Mouse (Mus musculus) megakaryocyte, embryonic 14.5 days (primary cell): ENCODE measurements around the gene Mxra8.

Source experiments
- FLI1 ChIP-seq: IDR thresholded peaks from 2 replicates; pipeline ENCODE4 v1.6.1; 2012; ENCODE audit warnings: low read length, inconsistent platforms, mixed read lengths
- GATA1 ChIP-seq: IDR thresholded peaks from 3 replicates; pipeline ENCODE4 v1.6.1; 2012; ENCODE audit warnings: mixed read lengths, low read length, inconsistent platforms, borderline replicate concordance

DNA sequence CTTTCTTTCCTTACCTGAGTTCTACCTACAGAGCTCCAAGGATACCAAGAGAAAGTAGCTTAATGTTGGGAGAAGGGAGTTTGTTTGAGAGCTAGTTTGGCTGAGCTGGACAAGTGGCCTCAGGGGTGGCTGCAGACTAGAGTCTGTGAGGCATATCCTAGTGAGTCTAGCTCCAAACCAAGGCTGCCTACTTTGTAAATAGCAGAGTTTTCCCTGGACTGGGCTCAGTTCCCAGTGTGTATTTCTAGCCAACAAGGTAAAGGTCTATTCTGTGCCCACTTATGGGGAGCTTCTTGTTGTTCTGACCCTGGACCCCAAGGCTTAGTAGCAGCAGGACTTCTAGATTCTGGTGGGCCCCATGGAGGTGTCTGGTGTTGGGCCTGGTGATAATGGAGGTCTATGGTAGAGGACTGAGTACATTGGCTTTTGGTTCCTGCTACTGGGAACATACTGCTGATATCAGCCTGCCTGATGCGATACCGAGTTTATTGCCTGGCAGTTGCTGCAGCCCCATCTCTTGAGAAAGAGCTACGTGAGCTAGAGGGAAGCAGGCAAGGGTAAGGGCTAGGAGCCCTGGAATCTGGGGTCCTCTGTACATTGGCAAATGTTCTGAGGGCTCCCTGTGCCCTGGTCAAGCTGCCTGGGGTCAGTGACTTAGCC, 10.4 kb downstream of the Mxra8 start:
- TF ChIP-seq GATA1 (no peak), FLI1 (no peak)
